Mouse (Mus musculus) hindbrain, embryonic 11.5 days (tissue): ENCODE results near the gene Ythdf2. TPM values are rescaled to one million over a fixed set of nuclear protein-coding genes. Genes with fewer than 3 reads are reported as not detected.

Experiments
- ATAC-seq: fragments of 200-750 bp; cut with Nextera tagmentation; 2 replicates; pipeline ENCODE4 v1.8.0; 2017; ENCODE audit warnings: mild to moderate bottlenecking, moderate TSS enrichment, moderate library complexity; ENCODE audit not compliant: low FRiP score
- DNase-seq: peaks from one replicate; pipeline ENCODE4 v3.0.0-alpha.2; 2015; ENCODE audit warnings: low spot score
- H3K27ac ChIP-seq: fragments of 300-500 bp; sonication (generic); 2 replicates; pipeline ENCODE4 v1.5.1; 2014; ENCODE audit warnings: mild to moderate bottlenecking, low read depth, low read length
- H3K27me3 ChIP-seq: fragments of 300-500 bp; sonication (generic); 2 replicates; pipeline ENCODE4 v1.6.1; 2014; ENCODE audit warnings: mild to moderate bottlenecking, low read length, moderate library complexity, mixed read lengths; ENCODE audit not compliant: control insufficient read depth, insufficient read depth
- H3K36me3 ChIP-seq: fragments of 300-500 bp; sonication (generic); 2 replicates; pipeline ENCODE4 v1.6.1; 2014; ENCODE audit warnings: mild to moderate bottlenecking, low read length, moderate library complexity, mixed read lengths; ENCODE audit not compliant: control insufficient read depth, insufficient read depth
- H3K4me1 ChIP-seq: fragments of 300-500 bp; sonication (generic); replicated peaks from 2 replicates; pipeline ENCODE4 v1.6.1; 2014; ENCODE audit warnings: low read length, mixed read lengths; ENCODE audit not compliant: control insufficient read depth, insufficient read depth
- H3K4me2 ChIP-seq: fragments of 300-500 bp; sonication (generic); replicated peaks from 2 replicates; pipeline ENCODE4 v1.6.1; 2014; ENCODE audit warnings: mild to moderate bottlenecking, low read depth, low read length
- H3K4me3 ChIP-seq: fragments of 300-500 bp; sonication (generic); 2 replicates; pipeline ENCODE4 v1.5.1; 2014; ENCODE audit warnings: low read depth, low read length
- H3K9ac ChIP-seq: fragments of 300-500 bp; sonication (generic); 2 replicates; pipeline ENCODE4 v1.6.1; 2014; ENCODE audit warnings: low read depth, low read length
- H3K9me3 ChIP-seq: fragments of 300-500 bp; sonication (generic); 2 replicates; pipeline ENCODE4 v1.6.1; 2016; ENCODE audit warnings: low read length; ENCODE audit not compliant: control insufficient read depth
- WGBS: fragments of 180-500 bp; shearing (Covaris S2); extraction: QIAGEN DNeasy Blood & Tissue Kit; methylation state at CpG from one replicate; pipeline ENCODE4 v1.1.7; 2014; 5-methylcytosine and 5-hydroxymethylcytosine counted together
- polyA plus RNA-seq: library from polyadenylated mRNA; unstranded; fragments of >200 nt; fragmentation: Nextera tagmentation; extraction: Ambion mirVana; gene quantifications from 2 replicates; pipeline ENCODE4 v1.2.1, GENCODE M21; 2014

The Ythdf2 gene
- polyA plus RNA-seq, 1 experiment from 2014 or later: 161 TPM

- no peak overlapping the region for H3K27ac ChIP-seq
- ATAC-seq (no peak), DNase-seq (no peak)
- H3K27me3 ChIP-seq: no peaks in the 10 kb centered on the region
- no peak overlapping the region for H3K9ac ChIP-seq
- whole genome bisulfite sequencing: 85% methylated on average over 2 of the region's 2 CpGs
- no peaks in the 10 kb centered on the region for H3K36me3 ChIP-seq
- no peak overlapping the region for H3K4me3 ChIP-seq
- no peaks in the 10 kb centered on the region for H3K4me1 ChIP-seq
- no peak overlapping the region for H3K4me2 ChIP-seq
- H3K9me3 ChIP-seq: no peaks in the 10 kb centered on the region
These were observed 5.7 kb upstream of the Ythdf2 start for GRCm38 (mm10) chr4:132217781-132218180.

- Histone ChIP-seq H3K9me3 (no peaks in the 10 kb centered on the region), H3K4me1 (no peaks in the 10 kb centered on the region), H3K4me2 (no peak overlapping the region), H3K27me3 (no peaks in the 10 kb centered on the region), H3K36me3 (no peaks in the 10 kb centered on the region), H3K27ac (no peak overlapping the region), H3K9ac (no peak overlapping the region), H3K4me3 (no peak overlapping the region)
- ATAC-seq: no peak
- 89% methylated on average over 1 of the region's 1 CpGs for WGBS
- no peak for DNase-seq
These were observed 4.5 kb upstream of the Ythdf2 start for GRCm38 (mm10) chr4:132216602-132217001.

- DNase-seq (no peak), ATAC-seq (no peak)
- no peaks in the 10 kb centered on the region for H3K9me3 ChIP-seq
- no peak overlapping the region for H3K9ac ChIP-seq
- H3K4me2 ChIP-seq: no peak overlapping the region
- H3K4me1 ChIP-seq: no peaks in the 10 kb centered on the region; the same call in 1 of the 2 replicates
- WGBS: 79% methylated on average over 4 of the region's 4 CpGs
- no peak overlapping the region for H3K4me3 ChIP-seq
- no peaks in the 10 kb centered on the region for H3K36me3 ChIP-seq
- no peak overlapping the region for H3K27ac ChIP-seq
- no peaks in the 10 kb centered on the region for H3K27me3 ChIP-seq
These were observed 2.7 kb upstream of the Ythdf2 start for GRCm38 (mm10) chr4:132214847-132215246.

DNA sequence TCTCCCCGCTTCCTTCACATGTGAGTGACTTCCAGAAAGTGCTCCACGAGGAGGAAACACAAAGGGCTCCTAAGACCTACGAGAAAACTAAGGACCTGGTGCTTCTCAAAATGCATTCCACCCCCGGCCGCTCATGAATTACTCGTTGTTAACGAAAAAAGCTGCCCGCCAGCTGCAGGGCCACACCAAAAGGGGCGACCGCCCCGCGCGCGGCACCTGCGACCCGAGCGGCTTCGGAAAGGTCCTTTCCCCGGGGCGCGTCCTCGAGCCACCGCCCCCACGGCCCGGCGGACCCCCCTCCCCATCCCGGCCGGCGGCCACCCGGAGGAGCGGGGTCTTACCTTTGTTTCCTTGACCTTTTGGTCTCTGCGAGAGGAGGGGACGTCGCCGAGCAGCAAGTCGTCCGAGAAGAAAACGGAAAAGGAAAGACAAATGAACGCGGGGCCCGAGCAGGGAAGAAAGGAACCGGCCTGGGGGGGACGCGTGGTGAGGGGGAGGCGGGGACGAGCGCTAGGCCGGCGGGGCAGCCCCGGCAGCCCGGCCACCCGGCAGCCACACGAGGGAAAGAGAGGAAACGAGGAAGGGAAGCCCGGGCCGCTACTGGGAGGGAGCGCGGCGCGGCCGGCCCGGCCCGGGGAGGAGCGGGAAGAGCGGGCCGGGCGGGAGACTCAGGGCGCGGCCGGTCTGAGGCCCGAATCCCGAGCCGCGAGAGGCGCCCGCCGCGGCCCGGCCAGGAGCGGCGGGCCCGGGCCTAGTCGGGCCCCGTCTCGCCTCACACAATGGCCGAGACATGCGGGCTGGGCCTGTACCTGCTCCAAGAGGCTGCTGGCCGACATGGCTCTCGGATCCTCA lies 786 bp downstream of the Ythdf2 start:
- H3K4me1 ChIP-seq: no peaks in the 10 kb centered on the region; the same call in 1 of the 2 replicates
- WGBS: under 1% methylated on average over 80 of the region's 89 CpGs
- peak; percentile 61 for DNase-seq
- no peaks in the 10 kb centered on the region for H3K9me3 ChIP-seq
- peak; percentile 89 for ATAC-seq
- peak overlapping the region; percentile 70 for H3K4me2 ChIP-seq
- H3K9ac ChIP-seq: peak overlapping the region; percentile 98
- 0 out of 2 replicates have a peak, but pooled peaks cover 2% of the 10 kb centered on the region for H3K36me3 ChIP-seq
- H3K27ac ChIP-seq: peak overlapping the region; percentile 96
- no peaks in the 10 kb centered on the region for H3K27me3 ChIP-seq
- H3K4me3 ChIP-seq: peak overlapping the region; percentile 100

GRCm38 (mm10) chr4:132210325-132210724 lies 1.8 kb downstream of the Ythdf2 start:
- peak overlapping the region; percentile 100 for H3K4me3 ChIP-seq
- H3K9ac ChIP-seq: peak overlapping the region; percentile 98
- H3K4me1 ChIP-seq: no peaks in the 10 kb centered on the region; the same call in 1 of the 2 replicates
- H3K9me3 ChIP-seq: no peaks in the 10 kb centered on the region
- no peak for DNase-seq
- peak overlapping the region; percentile 70 for H3K4me2 ChIP-seq
- H3K27ac ChIP-seq: no peak overlapping the region
- 0 out of 2 replicates have a peak, but pooled peaks cover 2% of the 10 kb centered on the region for H3K36me3 ChIP-seq
- ATAC-seq: no peak
- WGBS: 50% methylated on average over 2 of the region's 2 CpGs
- H3K27me3 ChIP-seq: no peaks in the 10 kb centered on the region

DNA sequence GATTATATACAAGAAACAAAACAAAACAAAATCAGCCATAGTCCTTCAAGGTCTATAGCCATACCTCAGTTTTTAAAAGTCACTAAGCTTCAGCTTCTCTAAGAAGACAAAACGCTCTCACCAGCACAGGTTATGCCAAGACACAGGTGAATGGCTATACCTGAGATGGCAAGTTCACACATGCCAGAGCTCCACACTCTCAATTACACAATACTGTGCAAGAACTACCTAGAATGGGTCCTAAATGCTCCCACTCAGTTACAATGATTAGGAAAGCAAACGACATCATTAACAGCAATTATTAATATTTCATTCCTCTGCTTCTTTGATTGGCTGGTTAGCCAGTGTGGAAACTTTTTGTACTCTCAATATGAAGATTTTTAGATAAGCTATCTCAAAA lies 2.8 kb downstream of the Ythdf2 start:
- Histone ChIP-seq H3K9ac (no peak overlapping the region), H3K4me3 (peak overlapping the region; percentile 6; the same call in 1 of the 2 replicates)

DNA sequence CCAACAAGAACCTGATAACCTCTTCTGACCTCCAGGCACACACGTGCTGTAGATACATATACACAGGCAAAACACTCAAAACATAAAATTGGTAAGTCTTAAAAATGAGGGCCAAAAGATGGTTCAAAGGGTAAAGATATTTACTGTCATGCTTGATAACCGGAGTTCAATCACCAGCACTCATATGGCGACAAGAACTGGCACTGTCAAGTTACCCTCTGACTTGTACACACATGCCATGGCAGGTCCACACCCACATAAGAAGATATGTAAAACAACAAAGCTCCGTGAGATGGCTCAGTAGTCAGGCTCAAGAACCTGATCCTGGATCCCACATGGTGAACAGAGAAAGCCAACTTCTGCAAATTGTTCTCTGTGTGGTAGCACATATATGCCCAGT lies 4.8 kb downstream of the Ythdf2 start:
- 95% methylated on average over 4 of the region's 4 CpGs for WGBS
- ATAC-seq (no peak), DNase-seq (no peak)
- Histone ChIP-seq H3K9me3 (no peaks in the 10 kb centered on the region), H3K9ac (no peak overlapping the region), H3K36me3 (peaks cover 11% of the 10 kb centered on the region), H3K27ac (no peak overlapping the region), H3K4me1 (no peaks in the 10 kb centered on the region; the same call in 1 of the 2 replicates), H3K4me3 (no peak overlapping the region), H3K4me2 (no peak overlapping the region), H3K27me3 (no peaks in the 10 kb centered on the region)

More for the DNA sequence above, 2.8 kb downstream of the Ythdf2 start:
- Histone ChIP-seq H3K4me2 (no peak overlapping the region), H3K4me1 (no peaks in the 10 kb centered on the region; the same call in 1 of the 2 replicates), H3K9me3 (no peaks in the 10 kb centered on the region), H3K36me3 (peaks cover 8% of the 10 kb centered on the region; the same call in 1 of the 2 replicates), H3K27me3 (no peaks in the 10 kb centered on the region), H3K27ac (no peak overlapping the region)
- WGBS: 93% methylated on average over 2 of the region's 2 CpGs
- DNase-seq (no peak), ATAC-seq (no peak)

GRCm38 (mm10) chr4:132198771-132199170 lies 13.3 kb downstream of the Ythdf2 start:
- Histone ChIP-seq H3K4me3 (no peak overlapping the region), H3K36me3 (no peaks in the 10 kb centered on the region; the same call in 1 of the 2 replicates), H3K9me3 (no peaks in the 10 kb centered on the region), H3K9ac (no peak overlapping the region), H3K4me2 (no peak overlapping the region), H3K27ac (no peak overlapping the region), H3K27me3 (no peaks in the 10 kb centered on the region), H3K4me1 (peaks cover 3% of the 10 kb centered on the region; the same call in 1 of the 2 replicates)
- ATAC-seq (no peak), DNase-seq (no peak)

- no peak overlapping the region for H3K4me3 ChIP-seq
- H3K9me3 ChIP-seq: no peaks in the 10 kb centered on the region
- no peak overlapping the region for H3K9ac ChIP-seq
- no peak overlapping the region for H3K4me2 ChIP-seq
- H3K27me3 ChIP-seq: no peaks in the 10 kb centered on the region
- DNase-seq (no peak), ATAC-seq (no peak)
- H3K36me3 ChIP-seq: no peaks in the 10 kb centered on the region; the same call in 1 of the 2 replicates
- H3K4me1 ChIP-seq: peaks cover 3% of the 10 kb centered on the region; the same call in 1 of the 2 replicates
- 74% methylated on average over 4 of the region's 4 CpGs for WGBS
- no peak overlapping the region for H3K27ac ChIP-seq
These were observed 13.8 kb downstream of the Ythdf2 start for GRCm38 (mm10) chr4:132198285-132198712.
